Mouse (Mus musculus) heart, embryonic 16.5 days (tissue): ENCODE results near the gene Pagr1a. TPM values are rescaled to one million over a fixed set of nuclear protein-coding genes. Genes with fewer than 3 reads are reported as not detected.

Source experiments
- ATAC-seq: fragments of 200-750 bp; cut with Nextera tagmentation; replicated peaks from 2 replicates; pipeline ENCODE4 v1.8.0; 2017; ENCODE audit warnings: moderate number of reproducible peaks; ENCODE audit not compliant: insufficient read depth, low FRiP score; ENCODE audit errors: extremely low read depth
- H3K27ac ChIP-seq: fragments of 300-500 bp; sonication (generic); 2 replicates; pipeline ENCODE4 v1.5.1; 2014; ENCODE audit warnings: mild to moderate bottlenecking, low read length, control low read depth, moderate library complexity
- H3K27me3 ChIP-seq: fragments of 300-500 bp; sonication (generic); 2 replicates; pipeline ENCODE4 v1.6.1; 2014; ENCODE audit warnings: low read length, mixed read lengths; ENCODE audit not compliant: control insufficient read depth, insufficient read depth
- H3K36me3 ChIP-seq: fragments of 300-500 bp; sonication (generic); 2 replicates; pipeline ENCODE4 v1.6.1; 2014; ENCODE audit not compliant: control insufficient read depth, insufficient read depth
- H3K4me1 ChIP-seq: fragments of 300-500 bp; sonication (generic); 2 replicates; pipeline ENCODE4 v1.6.1; 2014; ENCODE audit warnings: low read length, mixed read lengths; ENCODE audit not compliant: control insufficient read depth, insufficient read depth
- H3K4me2 ChIP-seq: fragments of 300-500 bp; sonication (generic); 2 replicates; pipeline ENCODE4 v1.6.1; 2014; ENCODE audit warnings: low read depth, mild to moderate bottlenecking, control low read depth, low read length
- H3K4me3 ChIP-seq: fragments of 300-500 bp; sonication (generic); 2 replicates; pipeline ENCODE4 v1.5.1; 2014; ENCODE audit warnings: mild to moderate bottlenecking, control low read depth, low read length
- H3K9ac ChIP-seq: fragments of 300-500 bp; sonication (generic); 2 replicates; pipeline ENCODE4 v1.6.1; 2014; ENCODE audit warnings: low read length, control low read depth
- H3K9me3 ChIP-seq: fragments of 300-500 bp; sonication (generic); replicated peaks from 2 replicates; pipeline ENCODE4 v1.6.1; 2016; ENCODE audit warnings: low read length; ENCODE audit not compliant: control insufficient read depth
- WGBS: fragments of 180-500 bp; shearing (Covaris S2); extraction: QIAGEN DNeasy Blood & Tissue Kit; methylation state at CpG from one replicate; pipeline ENCODE4 v1.1.7; 2014; 5-methylcytosine and 5-hydroxymethylcytosine counted together
- polyA plus RNA-seq: library from polyadenylated mRNA; unstranded; fragments of >200 nt; fragmentation: Nextera tagmentation; extraction: Ambion mirVana; gene quantifications from 2 replicates; pipeline ENCODE4 v1.2.1, GENCODE M21; 2015

Gene Pagr1a
- polyA plus RNA-seq, 1 experiment from 2014 or later, result 61.0 TPM

GRCm38 (mm10) chr7:126986319-126986718 lies 30.8 kb downstream of the Pagr1a start:
- WGBS, result 42% methylated on average over 9 of the region's 9 CpGs
- no peak for ATAC-seq

GRCm38 (mm10) chr7:126984667-126985444 lies 32.3 kb downstream of the Pagr1a start:
- Histone ChIP-seq H3K27ac (no peak overlapping the region), H3K4me1 (no peaks in the 10 kb centered on the region; the same call in 1 of the 2 replicates), H3K27me3 (no peaks in the 10 kb centered on the region), H3K9me3 (no peaks in the 10 kb centered on the region), H3K4me2 (no peak overlapping the region), H3K9ac (no peak overlapping the region), H3K36me3 (peaks cover 9% of the 10 kb centered on the region), H3K4me3 (no peak overlapping the region)
- ATAC-seq, result no peak
- 36% methylated on average over 10 of the region's 10 CpGs for WGBS

More at GRCm38 (mm10) chr7:126986319-126986718, 30.8 kb downstream of the Pagr1a start:
- Histone ChIP-seq H3K9me3 (no peaks in the 10 kb centered on the region), H3K4me3 (no peak overlapping the region), H3K4me1 (no peaks in the 10 kb centered on the region; the same call in 1 of the 2 replicates), H3K4me2 (no peak overlapping the region), H3K27ac (no peak overlapping the region), H3K9ac (no peak overlapping the region), H3K27me3 (no peaks in the 10 kb centered on the region), H3K36me3 (no peaks in the 10 kb centered on the region)

- no peaks in the 10 kb centered on the region for H3K27me3 ChIP-seq
- H3K36me3 ChIP-seq, result peaks cover 24% of the 10 kb centered on the region
- no peak overlapping the region for H3K4me3 ChIP-seq
- no peak overlapping the region for H3K9ac ChIP-seq
- ATAC-seq, result no peak
- no peak overlapping the region for H3K27ac ChIP-seq
- no peaks in the 10 kb centered on the region for H3K9me3 ChIP-seq
- H3K4me1 ChIP-seq, result no peaks in the 10 kb centered on the region; the same call in 1 of the 2 replicates
- H3K4me2 ChIP-seq, result no peak overlapping the region
- WGBS, result 78% methylated on average over 7 of the region's 7 CpGs
These were observed 34.0 kb downstream of the Pagr1a start for GRCm38 (mm10) chr7:126983113-126983512.

GRCm38 (mm10) chr7:126982054-126982453 lies 35.1 kb downstream of the Pagr1a start:
- whole genome bisulfite sequencing, result 63% methylated on average over 4 of the region's 4 CpGs
- Histone ChIP-seq H3K36me3 (peaks cover 27% of the 10 kb centered on the region), H3K9me3 (no peaks in the 10 kb centered on the region), H3K4me3 (no peak overlapping the region), H3K27ac (no peak overlapping the region), H3K27me3 (no peaks in the 10 kb centered on the region), H3K9ac (no peak overlapping the region), H3K4me1 (peaks cover 5% of the 10 kb centered on the region), H3K4me2 (no peak overlapping the region)
- no peak for ATAC-seq

GRCm38 (mm10) chr7:126981601-126982000 lies 35.6 kb downstream of the Pagr1a start:
- Histone ChIP-seq H3K27ac (no peak overlapping the region), H3K4me3 (no peak overlapping the region), H3K4me2 (no peak overlapping the region), H3K27me3 (no peaks in the 10 kb centered on the region), H3K36me3 (peaks cover 27% of the 10 kb centered on the region), H3K9ac (no peak overlapping the region), H3K4me1 (peaks cover 7% of the 10 kb centered on the region), H3K9me3 (no peaks in the 10 kb centered on the region)
- 83% methylated on average over 2 of the region's 2 CpGs for WGBS
- no peak for ATAC-seq

- no peak overlapping the region for H3K9ac ChIP-seq
- H3K27ac ChIP-seq, result no peak overlapping the region
- H3K9me3 ChIP-seq, result no peaks in the 10 kb centered on the region
- WGBS, result 87% methylated on average over 6 of the region's 6 CpGs
- no peak for ATAC-seq
- no peaks in the 10 kb centered on the region for H3K27me3 ChIP-seq
- H3K4me2 ChIP-seq, result no peak overlapping the region
- H3K36me3 ChIP-seq, result peaks cover 27% of the 10 kb centered on the region
- H3K4me3 ChIP-seq, result no peak overlapping the region
- H3K4me1 ChIP-seq, result peaks cover 11% of the 10 kb centered on the region
These were observed 38.3 kb downstream of the Pagr1a start for GRCm38 (mm10) chr7:126978841-126979240.

- peak overlapping the region; percentile 97 for H3K27ac ChIP-seq
- peaks cover 27% of the 10 kb centered on the region for H3K36me3 ChIP-seq
- H3K27me3 ChIP-seq, result no peaks in the 10 kb centered on the region
- no peaks in the 10 kb centered on the region for H3K9me3 ChIP-seq
- peaks cover 11% of the 10 kb centered on the region for H3K4me1 ChIP-seq
- H3K9ac ChIP-seq, result peak overlapping the region; percentile 100
- 24% methylated on average over 14 of the region's 14 CpGs for WGBS
- no peak for ATAC-seq
- peak overlapping the region; percentile 100 for H3K4me3 ChIP-seq
- peak overlapping the region; percentile 89 for H3K4me2 ChIP-seq
These were observed 40.2 kb downstream of the Pagr1a start for GRCm38 (mm10) chr7:126976878-126977459.

- Histone ChIP-seq H3K27ac (peak within 1 kb of the TSS; percentile 97), H3K36me3 (peaks cover 27% of the 10 kb centered on the region), H3K27me3 (no peaks in the 10 kb centered on the region), H3K4me1 (peaks cover 11% of the 10 kb centered on the region), H3K4me3 (peak within 1 kb of the TSS; percentile 100), H3K9me3 (no peaks in the 10 kb centered on the region), H3K4me2 (peak within 1 kb of the TSS; percentile 89), H3K9ac (peak within 1 kb of the TSS; percentile 100)
- ATAC-seq, result peak; percentile 94
- under 1% methylated on average over 55 of the region's 55 CpGs for WGBS
These were observed 40.9 kb downstream of the Pagr1a start, which contains the start of gene Cdiptos for GRCm38 (mm10) chr7:126975950-126976866. Gene Cdiptos, minus strand, starts transcription at chr7:126976098.

GRCm38 (mm10) chr7:126975893-126975949 lies 41.4 kb downstream of the Pagr1a start, which contains the start of gene Cdipt:
Gene Cdipt, plus strand, starts transcription at chr7:126975914.
- H3K9ac ChIP-seq, result peak within 1 kb of the TSS; percentile 100
- peaks cover 11% of the 10 kb centered on the region for H3K4me1 ChIP-seq
- H3K4me3 ChIP-seq, result peak within 1 kb of the TSS; percentile 100
- H3K4me2 ChIP-seq, result peak within 1 kb of the TSS; percentile 89
- WGBS, result 0% methylated on average over 1 of the region's 1 CpGs
- H3K9me3 ChIP-seq, result no peaks in the 10 kb centered on the region
- peaks cover 24% of the 10 kb centered on the region for H3K36me3 ChIP-seq
- no peak for ATAC-seq
- H3K27me3 ChIP-seq, result no peaks in the 10 kb centered on the region
- peak within 1 kb of the TSS; percentile 97 for H3K27ac ChIP-seq
